Mouse (Mus musculus) neural tube, embryonic 10.5 days (tissue): ENCODE measurements around the gene Asns.
"Not testable (repeated sequence)": the region's sequence is repeated elsewhere in the genome, so short reads cannot be mapped to it uniquely, and the experiment has no call there.

ENCODE experiments used
- DNase-seq: peaks from one replicate; pipeline ENCODE4 v3.0.0-alpha.2; 2017; ENCODE audit warnings: low spot score; ENCODE audit errors: extremely low spot score

Gene Asns

DNA sequence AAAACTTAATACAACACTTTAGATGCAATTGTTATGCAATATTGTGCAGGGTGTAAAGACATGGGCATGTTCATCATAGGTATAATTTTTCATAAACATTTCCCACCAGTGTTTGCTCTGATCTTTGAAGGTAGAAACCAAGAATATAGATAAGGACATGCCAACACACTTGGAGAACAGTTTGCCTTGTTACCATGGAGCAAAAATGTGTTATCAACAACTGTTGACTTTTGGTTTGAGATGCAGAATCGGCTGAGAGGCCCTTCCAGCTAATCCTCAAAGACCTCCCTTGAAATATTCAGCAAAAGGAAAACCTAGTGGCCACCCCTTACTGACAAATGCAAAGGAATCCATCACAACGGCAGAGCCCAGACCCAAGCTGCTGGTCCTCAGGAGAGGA lies 7.0 kb downstream of the Asns start:
- no peak for DNase-seq

DNA sequence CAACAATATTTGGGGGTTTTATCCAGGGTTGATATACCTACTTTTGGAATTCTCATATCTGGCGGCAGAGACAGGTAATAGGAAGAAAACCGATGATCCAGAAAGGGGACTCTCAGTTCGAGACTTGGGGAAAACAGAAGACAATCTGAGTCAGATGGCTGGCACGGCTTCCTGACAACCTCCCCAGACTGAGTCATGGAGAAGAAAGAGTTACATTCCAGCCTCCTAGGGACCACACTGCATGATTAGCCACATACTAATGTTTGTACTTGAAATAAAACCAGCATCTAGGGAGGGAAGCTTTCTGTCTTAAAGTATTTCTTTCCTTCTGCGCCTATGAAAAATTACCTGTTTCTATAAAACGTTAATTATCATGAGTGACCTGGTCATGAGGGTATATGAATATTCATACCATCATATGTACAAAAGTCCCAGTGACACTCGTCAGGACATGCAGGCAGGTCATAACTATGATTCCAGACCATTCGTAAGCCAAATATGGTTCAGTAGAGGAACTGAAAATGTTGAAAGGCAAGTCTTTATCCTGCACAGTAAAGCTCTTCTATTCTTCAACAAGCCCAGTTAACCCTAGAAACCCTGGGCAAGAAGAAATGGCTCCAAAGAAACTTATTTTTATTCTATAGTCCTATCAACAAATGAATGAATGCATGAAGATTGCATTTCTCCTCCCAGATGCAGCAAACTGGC lies 16.7 kb downstream of the Asns start:
- no peak for DNase-seq

DNA sequence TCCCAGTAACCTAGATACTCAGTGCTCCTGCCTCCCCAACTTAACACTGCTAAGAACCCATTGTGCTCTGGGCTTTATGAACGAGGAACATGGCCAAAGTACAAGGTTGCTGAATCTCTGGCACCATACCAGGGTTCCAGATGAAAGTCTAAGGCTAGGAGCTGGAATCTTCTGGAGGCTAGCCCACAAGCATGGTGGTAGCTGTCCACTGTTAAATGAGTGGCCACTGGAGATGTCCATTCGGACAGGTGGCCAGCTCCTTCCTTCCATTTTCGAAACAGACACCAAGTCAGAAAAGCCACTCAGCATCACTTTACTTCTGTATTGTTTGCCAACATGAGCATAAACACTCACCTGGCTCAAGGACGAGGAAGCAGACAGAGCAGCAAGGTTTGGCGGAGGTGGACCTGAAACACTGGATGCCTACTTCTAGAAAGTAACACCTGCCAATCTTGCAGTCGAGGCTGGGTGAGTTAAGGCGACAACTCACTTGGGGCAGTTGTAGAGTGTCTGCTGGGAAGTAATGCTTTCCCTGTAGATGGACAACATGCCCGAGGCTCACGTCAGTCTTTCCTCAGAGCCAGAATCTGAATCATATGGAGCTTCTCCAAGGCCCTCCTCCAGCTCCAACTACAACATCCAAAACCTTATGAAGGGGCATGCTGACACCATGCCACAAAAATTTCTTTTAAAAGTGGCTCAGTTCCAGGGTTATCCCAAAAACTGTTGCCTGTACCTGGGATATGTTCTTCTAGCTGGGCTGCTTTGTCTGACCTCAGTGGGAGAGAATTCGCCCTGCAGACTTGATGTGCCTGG lies 20.4 kb downstream of the Asns start:
- DNase-seq = no peak

DNA sequence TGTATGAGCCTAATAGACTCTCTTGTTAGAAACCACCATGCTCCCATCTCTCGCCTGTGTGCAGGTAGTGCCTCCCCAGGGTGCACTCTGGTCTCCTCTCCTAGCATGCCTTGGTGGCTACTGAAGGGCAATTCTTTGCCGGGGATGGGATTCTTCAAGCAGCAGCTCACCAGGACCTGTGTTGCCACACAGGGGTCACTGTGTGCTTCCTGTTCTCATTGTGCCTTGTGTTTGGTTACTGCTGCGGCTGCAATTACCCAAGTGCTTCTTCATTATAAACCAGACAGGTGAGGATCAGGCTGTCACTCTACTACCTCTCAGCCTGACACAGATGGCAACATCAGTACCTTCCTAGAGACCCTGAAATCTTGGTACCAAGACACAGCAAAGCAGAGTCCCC lies 21.6 kb downstream of the Asns start:
- no peak for DNase-seq

DNA sequence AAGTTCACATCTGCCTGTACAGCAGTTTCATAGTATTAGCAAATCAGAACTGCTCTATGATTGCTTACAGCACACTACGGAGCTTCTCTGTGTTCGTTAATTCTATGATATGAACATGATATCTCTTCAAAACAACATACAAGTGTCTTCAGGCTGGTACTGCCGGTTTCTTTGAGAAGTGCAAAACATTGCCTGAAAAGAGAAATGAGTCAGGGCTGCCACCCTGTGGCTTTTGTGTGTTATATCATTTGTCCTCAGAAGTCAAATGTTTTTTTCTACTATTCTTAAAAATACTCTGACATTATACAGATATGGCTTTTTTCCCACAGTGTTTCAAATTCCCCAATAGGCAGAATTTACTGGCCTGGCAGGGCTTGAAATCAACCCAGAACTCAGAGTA lies 22.5 kb downstream of the Asns start:
- no peak for DNase-seq

DNA sequence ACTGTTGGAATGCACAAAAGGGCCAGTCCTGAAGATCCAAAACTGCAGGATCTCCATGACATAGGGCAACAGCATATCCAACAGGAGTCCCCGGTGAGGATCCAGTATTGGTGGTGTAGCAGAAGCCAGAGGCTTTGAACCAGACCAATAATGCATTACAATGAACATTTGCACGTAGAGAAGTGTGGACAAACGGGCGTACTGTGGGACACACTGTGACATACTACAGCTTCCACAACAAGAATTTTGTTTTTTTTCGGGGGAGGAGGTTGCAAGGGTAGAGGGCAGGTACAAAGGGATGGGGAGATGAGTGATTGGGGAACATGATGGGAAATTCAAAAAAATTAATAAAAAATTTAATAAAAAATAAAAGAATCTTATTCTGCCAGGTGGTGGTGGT lies 23.3 kb downstream of the Asns start:
- no peak for DNase-seq

DNA sequence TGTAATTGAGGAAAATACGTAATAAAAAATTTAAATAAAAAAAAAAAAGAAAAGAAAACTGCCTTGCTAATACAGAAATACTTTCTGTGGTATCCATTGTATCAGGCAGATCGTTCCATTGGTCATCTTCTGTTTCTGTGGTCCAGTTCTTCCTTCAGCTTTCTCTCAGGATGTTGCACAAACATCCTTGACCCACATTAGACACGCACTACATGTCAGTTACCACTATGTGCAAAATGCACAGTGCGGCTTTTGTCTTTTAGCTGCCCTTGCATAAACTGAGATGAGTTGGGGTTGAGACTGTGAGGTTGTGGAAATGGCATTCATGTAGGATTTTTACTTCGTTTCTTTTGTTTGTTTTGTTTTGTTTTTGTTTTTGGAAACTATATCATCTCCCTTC lies 24.7 kb downstream of the Asns start:
- no peak for DNase-seq

DNA sequence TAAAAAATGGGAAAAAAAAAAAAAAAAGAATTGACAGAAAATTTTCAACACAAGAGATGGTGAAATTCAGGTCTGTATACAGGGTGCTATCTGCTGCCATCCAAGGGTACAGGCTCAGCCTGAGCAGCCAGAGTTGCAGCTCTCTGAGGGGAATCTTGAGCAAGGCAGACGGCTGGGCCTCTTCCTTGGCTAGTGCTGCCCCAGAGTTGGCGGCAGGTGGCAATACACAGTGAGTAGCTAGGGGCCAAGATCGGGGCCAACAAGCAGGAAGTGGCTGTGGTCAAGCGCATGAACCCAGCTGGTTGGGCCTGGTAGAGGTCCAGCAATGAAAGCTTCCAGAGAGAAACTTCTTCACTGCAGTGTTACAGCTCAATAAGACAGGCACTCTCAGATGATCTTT lies 27.2 kb downstream of the Asns start:
- DNase-seq = not testable (repeated sequence)

DNA sequence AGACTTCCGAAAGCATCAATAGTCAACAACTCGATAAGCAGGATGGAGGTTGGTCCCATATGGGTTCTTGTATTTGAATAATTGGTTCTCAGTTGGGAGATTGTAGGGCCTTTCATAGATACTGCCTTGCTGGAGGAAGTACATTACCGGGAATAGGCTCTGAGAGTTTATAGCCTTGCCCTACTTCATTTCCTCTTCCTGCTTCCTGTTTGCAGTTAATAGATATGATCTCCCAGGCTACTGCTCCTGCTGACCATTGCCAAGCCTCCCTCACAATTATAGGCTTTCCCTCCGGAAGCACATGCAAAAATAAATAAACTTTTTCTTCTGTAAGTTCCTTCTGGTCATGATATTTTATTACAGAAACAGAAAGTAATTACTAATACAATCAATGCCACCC lies 31.6 kb downstream of the Asns start:
- DNase-seq = no peak

DNA sequence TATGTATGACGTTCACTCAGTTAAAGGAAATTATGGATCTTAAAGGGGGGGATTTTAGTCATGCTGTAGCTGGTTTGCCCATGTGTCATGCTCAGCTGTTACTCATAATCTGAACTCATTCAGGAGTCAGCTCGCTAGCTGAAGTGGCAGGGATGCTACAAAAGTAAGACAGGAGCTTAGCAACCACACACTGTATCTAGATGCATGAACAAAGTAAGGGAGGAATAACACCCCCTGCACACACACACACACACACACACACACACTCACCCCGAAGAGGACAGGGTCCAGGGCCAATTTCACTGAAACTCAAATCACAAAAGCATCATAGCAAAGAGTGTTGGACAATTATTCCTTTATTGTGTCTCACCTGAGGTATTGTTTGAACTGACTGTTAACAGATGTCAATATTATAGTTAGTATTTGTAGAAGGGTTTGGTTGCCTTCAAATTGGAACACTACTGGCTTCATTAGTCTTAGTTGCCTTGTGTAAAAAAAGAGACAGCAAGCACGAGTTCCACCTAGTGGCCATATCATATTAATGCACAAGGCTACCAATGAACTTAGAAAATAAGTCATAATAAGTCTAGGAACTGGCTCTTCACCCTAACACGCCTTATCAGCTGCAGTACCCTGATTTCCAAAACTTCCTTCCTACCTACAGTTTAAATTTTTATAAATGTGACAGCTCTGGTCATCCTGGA lies 32.5 kb downstream of the Asns start:
- no peak for DNase-seq

DNA sequence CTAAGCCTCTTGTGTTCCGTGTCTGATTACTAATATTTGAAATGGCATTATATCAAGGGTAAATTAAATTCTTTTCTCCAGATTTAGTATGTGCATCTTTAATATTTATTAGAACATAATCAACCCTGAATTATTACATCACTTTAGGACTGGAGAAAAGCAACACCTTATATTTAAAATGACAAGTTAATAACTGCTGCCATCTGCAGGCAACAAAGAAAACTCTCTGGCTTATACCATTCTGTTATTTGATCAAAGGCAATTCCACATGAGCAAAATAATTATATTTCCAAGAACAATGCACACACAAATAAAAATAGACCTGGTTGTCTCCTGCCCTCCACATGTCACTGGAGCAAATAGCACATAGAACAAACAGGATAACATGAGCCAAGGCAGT lies 36.5 kb downstream of the Asns start:
- no peak for DNase-seq

DNA sequence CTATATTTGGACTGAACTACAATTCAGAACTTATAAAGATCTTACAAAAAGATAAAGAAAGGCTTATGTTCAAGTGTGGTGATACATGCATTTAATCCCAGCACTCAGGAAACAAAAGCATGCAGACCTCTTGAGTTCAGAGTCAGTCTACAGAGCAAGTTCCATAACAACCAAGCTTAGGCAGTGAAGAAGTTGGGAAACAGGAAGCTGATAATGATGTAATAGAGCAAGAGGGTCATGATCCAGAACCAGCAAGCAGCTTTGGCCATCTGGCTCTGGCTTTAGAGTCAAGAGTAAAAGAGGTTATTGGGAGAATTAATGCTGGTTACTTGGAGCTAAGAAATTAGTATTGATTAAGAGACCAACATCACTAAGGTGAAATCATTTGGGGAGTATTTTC lies 44.6 kb downstream of the Asns start:
- no peak for DNase-seq
